Mouse (Mus musculus) embryonic facial prominence, embryonic 11.5 days (tissue): Measurements from ENCODE around the gene Med25. TPM values are rescaled to one million over a fixed set of nuclear protein-coding genes. Genes with fewer than 3 reads are reported as not detected.

Experiments
- ATAC-seq: fragments of 200-750 bp; cut with Nextera tagmentation; replicated peaks from 2 replicates; pipeline ENCODE4 v1.8.0; 2017; ENCODE audit warnings: low read depth; ENCODE audit not compliant: insufficient number of reproducible peaks, low FRiP score, low TSS enrichment
- DNase-seq: peaks from one replicate; pipeline ENCODE4 v3.0.0-alpha.2; 2015; ENCODE audit warnings: low spot score
- H3K27ac ChIP-seq: fragments of 300-500 bp; sonication (generic); replicated peaks from 2 replicates; pipeline ENCODE4 v1.5.1; 2014; ENCODE audit warnings: mild to moderate bottlenecking, low read depth, low read length, control low read depth
- H3K27me3 ChIP-seq: fragments of 300-500 bp; sonication (generic); 2 replicates; pipeline ENCODE4 v1.6.1; 2014; ENCODE audit warnings: mild to moderate bottlenecking, low read length, moderate library complexity, mixed read lengths; ENCODE audit not compliant: control insufficient read depth, insufficient read depth
- H3K36me3 ChIP-seq: fragments of 300-500 bp; sonication (generic); replicated peaks from 2 replicates; pipeline ENCODE4 v1.6.1; 2014; ENCODE audit warnings: low read depth, mild to moderate bottlenecking, low read length, moderate library complexity, mixed read lengths; ENCODE audit not compliant: control insufficient read depth, insufficient read depth
- H3K4me1 ChIP-seq: fragments of 300-500 bp; sonication (generic); 2 replicates; pipeline ENCODE4 v1.6.1; 2014; ENCODE audit warnings: low read length, mixed read lengths; ENCODE audit not compliant: control insufficient read depth, insufficient read depth
- H3K4me2 ChIP-seq: fragments of 300-500 bp; sonication (generic); 2 replicates; pipeline ENCODE4 v1.6.1; 2014; ENCODE audit warnings: low read depth, mild to moderate bottlenecking, control low read depth, low read length, moderate library complexity
- H3K4me3 ChIP-seq: fragments of 300-500 bp; sonication (generic); 2 replicates; pipeline ENCODE4 v1.5.1; 2014; ENCODE audit warnings: low read depth, low read length, control low read depth
- H3K9ac ChIP-seq: fragments of 300-500 bp; sonication (generic); replicated peaks from 2 replicates; pipeline ENCODE4 v1.6.1; 2014; ENCODE audit warnings: mild to moderate bottlenecking, control low read depth, low read length
- H3K9me3 ChIP-seq: fragments of 300-500 bp; sonication (generic); replicated peaks from 2 replicates; pipeline ENCODE4 v1.6.1; 2016; ENCODE audit warnings: mild to moderate bottlenecking, low read length, inconsistent platforms, mixed read lengths; ENCODE audit not compliant: control insufficient read depth
- WGBS: fragments of 180-500 bp; shearing (Covaris S2); extraction: QIAGEN DNeasy Blood & Tissue Kit; methylation state at CpG from one replicate; pipeline ENCODE4 v1.1.7; 2014; 5-methylcytosine and 5-hydroxymethylcytosine counted together
- polyA plus RNA-seq: library from polyadenylated mRNA; unstranded; fragments of >200 nt; fragmentation: Nextera tagmentation; extraction: Ambion mirVana; gene quantifications from 2 replicates; pipeline ENCODE4 v1.2.1, GENCODE M21; 2014

Gene Med25
- polyA plus RNA-seq: 44.5 and 50.3 TPM in 2 replicates

DNA sequence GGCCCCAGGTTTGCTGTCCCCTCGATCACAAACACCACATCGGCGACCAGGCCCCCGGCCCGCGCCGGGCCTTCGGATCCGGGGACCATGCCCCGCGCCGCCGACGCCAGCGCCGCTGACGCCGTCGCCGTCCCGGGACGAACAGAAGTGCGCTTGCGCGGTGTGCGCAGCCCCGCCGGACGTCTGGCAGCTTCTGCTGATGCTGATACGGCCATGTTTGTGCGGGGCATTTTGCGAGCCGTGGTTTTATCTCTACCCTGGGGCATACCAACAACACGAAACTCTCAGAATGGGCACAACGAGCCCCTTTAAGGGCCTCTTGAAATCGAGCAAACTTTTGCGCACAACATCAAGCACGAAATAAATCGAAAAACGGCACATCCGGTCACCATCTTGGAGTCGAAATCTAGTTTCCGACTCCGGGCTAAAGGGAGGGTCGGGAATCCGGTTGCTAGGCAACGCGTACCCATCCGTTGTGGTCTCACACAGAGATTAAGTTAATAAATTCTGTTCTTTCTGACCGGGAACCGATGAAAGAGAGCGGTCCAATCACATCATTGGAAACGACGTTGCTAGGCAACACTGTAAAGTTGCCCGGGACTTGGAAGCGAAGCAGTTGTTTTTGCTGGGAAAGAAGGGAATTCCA, at the start of gene Med25:
Gene Med25, minus strand, starts transcription at position 437 of the 646 bp plus-strand sequence.
- peak within 1 kb of the TSS; percentile 89 for H3K9ac ChIP-seq
- ATAC-seq: peak; percentile 60
- H3K4me1 ChIP-seq: peaks cover 4% of the 10 kb centered on the region; the same call in 1 of the 2 replicates
- H3K36me3 ChIP-seq: peaks cover 4% of the 10 kb centered on the region
- H3K27ac ChIP-seq: peak within 1 kb of the TSS; percentile 90
- no peaks in the 10 kb centered on the region for H3K27me3 ChIP-seq
- peak; percentile 98 for DNase-seq
- under 1% methylated on average over 56 of the region's 56 CpGs for WGBS
- H3K4me3 ChIP-seq: peak within 1 kb of the TSS; percentile 92
- peak within 1 kb of the TSS; percentile 88 for H3K4me2 ChIP-seq
- no peaks in the 10 kb centered on the region for H3K9me3 ChIP-seq

DNA sequence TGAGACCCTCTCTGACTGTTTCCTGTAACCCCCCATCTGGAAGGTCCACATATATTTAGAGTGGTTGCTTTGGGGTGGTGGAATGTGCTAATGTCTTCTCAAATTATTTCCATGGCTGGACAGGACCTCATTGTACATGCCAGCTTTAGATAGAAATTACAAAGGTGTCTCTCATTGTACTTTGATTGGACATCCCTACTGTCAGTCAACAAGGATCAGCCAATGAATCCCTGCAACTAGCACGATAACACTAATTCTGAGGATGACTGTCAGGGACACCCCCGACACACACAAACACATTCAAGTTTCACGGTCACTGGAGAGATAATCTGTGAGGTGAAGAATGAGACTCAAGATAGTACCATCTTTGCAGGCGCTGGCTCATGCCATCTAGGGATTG, 46.2 kb upstream of the Med25 start:
- DNase-seq: no peak
- H3K4me1 ChIP-seq: no peaks in the 10 kb centered on the region
- no peaks in the 10 kb centered on the region for H3K27me3 ChIP-seq
- no peak for ATAC-seq
- no peak overlapping the region for H3K4me3 ChIP-seq
- WGBS: 88% methylated on average over 4 of the region's 4 CpGs
- no peaks in the 10 kb centered on the region; the same call in 1 of the 2 replicates for H3K9me3 ChIP-seq
- no peaks in the 10 kb centered on the region for H3K36me3 ChIP-seq
- no peak overlapping the region for H3K9ac ChIP-seq
- H3K27ac ChIP-seq: no peak overlapping the region
- no peak overlapping the region for H3K4me2 ChIP-seq

DNA sequence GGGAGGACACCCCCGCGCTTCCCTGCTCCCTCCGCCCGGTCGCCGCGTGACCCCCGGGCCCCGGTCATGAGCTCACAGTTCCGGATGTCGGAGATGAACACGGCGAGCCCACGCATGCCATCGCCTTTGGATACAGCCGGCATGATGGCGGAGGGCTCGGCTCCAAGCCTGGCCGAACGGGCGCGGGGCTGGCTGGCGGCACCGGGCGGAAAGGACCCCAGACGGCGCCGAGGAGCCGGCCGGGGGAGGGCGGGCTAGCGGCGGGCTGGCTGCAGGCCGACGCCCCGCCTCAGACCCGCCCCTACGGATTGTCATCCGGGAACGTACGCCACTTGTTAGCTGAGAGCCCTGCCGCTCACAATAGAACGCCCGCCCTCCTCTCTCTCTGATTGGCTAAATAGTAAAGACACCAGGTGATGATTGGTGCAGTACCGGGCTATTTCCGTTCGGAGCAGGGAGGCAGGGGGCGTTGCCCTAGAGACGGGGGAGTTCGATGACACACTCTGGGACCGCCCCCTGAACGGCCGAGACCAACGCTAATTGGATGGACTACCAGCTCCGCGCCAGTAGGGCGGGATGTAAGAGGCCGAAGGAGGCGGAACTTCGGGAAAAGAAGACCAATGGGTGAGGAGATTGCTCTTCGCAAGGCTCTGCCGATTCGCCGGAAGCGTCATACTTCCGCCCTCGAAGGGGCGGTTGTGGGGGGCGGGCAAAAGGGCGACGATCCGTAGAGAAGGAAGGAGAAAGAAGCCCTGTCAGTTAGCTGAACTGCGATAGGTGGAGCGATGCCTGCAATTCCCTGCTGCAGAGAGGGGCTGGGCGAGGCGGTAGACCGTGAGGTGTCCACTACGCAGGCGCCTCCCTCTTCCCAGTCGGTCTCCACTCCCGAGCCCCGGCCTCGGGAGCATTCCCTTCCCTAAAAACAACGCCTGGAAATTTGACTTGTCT, 37.0 kb upstream of the Med25 start, which contains the start of gene Ap2a1:
Gene Ap2a1, minus strand, starts transcription at position 293 of the 948 bp plus-strand sequence.
- peak; percentile 99 for ATAC-seq
- no peaks in the 10 kb centered on the region for H3K27me3 ChIP-seq
- peak; percentile 100 for DNase-seq
- H3K36me3 ChIP-seq: no peaks in the 10 kb centered on the region; the same call in 1 of the 2 replicates
- no peaks in the 10 kb centered on the region for H3K4me1 ChIP-seq
- H3K4me2 ChIP-seq: peak within 1 kb of the TSS; percentile 66
- H3K9ac ChIP-seq: peak within 1 kb of the TSS; percentile 89
- under 1% methylated on average over 84 of the region's 84 CpGs for WGBS
- peak within 1 kb of the TSS; percentile 97 for H3K4me3 ChIP-seq
- no peaks in the 10 kb centered on the region for H3K9me3 ChIP-seq
- peak within 1 kb of the TSS; percentile 63 for H3K27ac ChIP-seq

DNA sequence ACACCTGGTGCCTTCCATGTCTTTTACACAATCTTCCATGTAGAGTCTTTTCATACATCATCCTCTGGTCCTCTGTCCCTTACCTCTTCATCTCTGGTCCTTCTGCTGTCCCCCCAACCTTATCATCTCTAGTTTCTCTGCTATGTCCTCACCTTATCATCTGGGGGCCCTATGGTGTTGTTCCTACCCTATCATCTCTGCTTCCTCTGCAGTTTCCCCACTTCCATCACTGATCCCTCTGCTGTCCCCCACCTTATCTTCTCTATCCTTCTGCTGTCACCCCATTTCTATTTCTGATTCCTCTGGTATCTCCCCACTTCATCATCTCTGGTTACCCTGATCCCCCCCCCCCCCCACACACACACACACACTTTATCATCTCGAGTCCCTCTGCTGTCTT, 36.1 kb upstream of the Med25 start:
- no peaks in the 10 kb centered on the region for H3K4me1 ChIP-seq
- DNase-seq: no peak
- H3K9ac ChIP-seq: peak overlapping the region; percentile 89
- H3K4me2 ChIP-seq: peak overlapping the region; percentile 49
- H3K27ac ChIP-seq: no peak overlapping the region
- WGBS: 0% methylated on average over 1 of the region's 1 CpGs
- H3K4me3 ChIP-seq: peak overlapping the region; percentile 97
- H3K36me3 ChIP-seq: no peaks in the 10 kb centered on the region; the same call in 1 of the 2 replicates
- no peaks in the 10 kb centered on the region for H3K9me3 ChIP-seq
- no peaks in the 10 kb centered on the region for H3K27me3 ChIP-seq
- no peak for ATAC-seq

DNA sequence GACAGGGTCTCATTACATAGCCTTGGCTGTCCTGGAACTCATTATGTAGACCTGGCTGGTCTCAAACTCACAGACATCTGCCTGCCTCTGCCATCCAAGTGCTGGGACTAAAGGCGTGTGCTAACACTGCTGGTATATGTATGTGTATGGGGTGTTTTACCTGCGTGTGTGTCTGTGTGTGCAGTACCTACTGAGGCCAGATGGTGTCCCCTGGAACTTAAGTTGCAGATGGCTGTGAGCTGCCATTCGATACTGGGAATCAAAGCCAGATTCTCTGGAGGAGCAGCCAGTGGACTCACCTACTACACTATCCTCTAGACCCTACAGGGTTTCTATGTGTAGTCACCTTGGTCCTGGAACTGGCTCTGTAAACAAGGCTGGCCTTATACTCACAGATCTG, 33.0 kb upstream of the Med25 start:
- no peaks in the 10 kb centered on the region; the same call in 1 of the 2 replicates for H3K36me3 ChIP-seq
- H3K27me3 ChIP-seq: no peaks in the 10 kb centered on the region
- no peak overlapping the region for H3K27ac ChIP-seq
- DNase-seq (peak; percentile 54), ATAC-seq (no peak)
- 71% methylated on average over 3 of the region's 3 CpGs for WGBS
- no peak overlapping the region for H3K4me3 ChIP-seq
- no peaks in the 10 kb centered on the region for H3K9me3 ChIP-seq
- no peak overlapping the region for H3K9ac ChIP-seq
- no peaks in the 10 kb centered on the region for H3K4me1 ChIP-seq
- H3K4me2 ChIP-seq: no peak overlapping the region

DNA sequence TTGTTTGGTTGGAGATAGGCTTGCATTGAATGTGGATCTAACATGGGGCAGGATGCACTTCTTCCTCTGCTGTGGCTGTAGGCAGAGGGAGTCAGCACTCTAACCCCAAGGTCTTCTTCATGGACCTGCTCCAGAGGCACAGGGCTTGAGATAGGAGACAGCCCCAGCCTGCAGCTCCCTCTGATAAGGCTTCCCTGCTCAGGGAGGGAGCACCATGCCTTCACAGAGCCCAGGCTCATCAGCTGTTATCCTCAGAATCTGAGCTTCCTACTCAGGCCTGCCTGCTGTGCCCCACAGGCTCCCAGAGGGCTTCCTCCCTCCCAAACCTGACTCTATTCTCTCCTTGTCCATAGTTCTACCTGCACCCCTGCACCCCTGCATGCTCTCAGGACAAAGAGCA, 30.0 kb upstream of the Med25 start:
- H3K36me3 ChIP-seq: no peaks in the 10 kb centered on the region; the same call in 1 of the 2 replicates
- no peaks in the 10 kb centered on the region for H3K27me3 ChIP-seq
- H3K4me2 ChIP-seq: no peak overlapping the region
- H3K27ac ChIP-seq: no peak overlapping the region
- H3K9me3 ChIP-seq: no peaks in the 10 kb centered on the region
- H3K9ac ChIP-seq: no peak overlapping the region
- H3K4me1 ChIP-seq: no peaks in the 10 kb centered on the region
- ATAC-seq (no peak), DNase-seq (no peak)
- H3K4me3 ChIP-seq: no peak overlapping the region

DNA sequence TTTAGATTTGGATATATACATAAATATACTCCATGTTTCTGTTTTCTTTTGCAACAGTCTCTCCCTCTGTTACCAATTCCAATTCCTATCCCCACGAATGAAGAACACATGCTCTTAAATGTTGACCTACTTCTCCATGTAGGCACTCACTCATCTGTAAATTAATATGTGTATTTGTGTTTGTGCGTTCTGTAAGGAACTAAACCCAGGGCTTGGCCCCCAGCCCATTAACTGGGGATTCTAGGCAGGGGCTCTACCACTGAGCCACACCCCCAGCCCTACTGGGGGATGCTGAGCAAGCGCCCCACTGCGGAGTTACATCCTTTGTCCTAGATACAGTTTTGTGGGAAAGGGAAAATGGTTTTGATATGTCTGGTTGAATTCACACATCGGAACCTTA, 26.6 kb upstream of the Med25 start:
- no peak for DNase-seq
- Histone ChIP-seq H3K4me2 (no peak overlapping the region), H3K9me3 (no peaks in the 10 kb centered on the region), H3K4me3 (no peak overlapping the region), H3K27ac (no peak overlapping the region), H3K9ac (no peak overlapping the region), H3K4me1 (no peaks in the 10 kb centered on the region), H3K36me3 (no peaks in the 10 kb centered on the region; the same call in 1 of the 2 replicates), H3K27me3 (no peaks in the 10 kb centered on the region)
- no peak for ATAC-seq
- 88% methylated on average over 5 of the region's 5 CpGs for WGBS
